Mouse (Mus musculus): ENCODE measurements around the gene Zfp758. TPM values are rescaled to one million over a fixed set of nuclear protein-coding genes. Genes with fewer than 3 reads are reported as not detected.

Gene Zfp758
- polyA plus RNA-seq, 1 experiment: 0.63 TPM

GRCm38 (mm10) chr17:22410756-22411155 lies 49.5 kb downstream of the Zfp758 start:
- DNase-seq (ENCODE audit: low read depth in 1 of 2, low spot score in 2 of 2): peak; percentile 12 to 37
- 58% methylated on average over 2 of the region's 2 CpGs for WGBS
- H3K36me3 ChIP-seq (ENCODE audit: control insufficient read depth, insufficient read depth, low read length): no peaks in the 10 kb centered on the region
- no peaks in the 10 kb centered on the region for H3K27me3 ChIP-seq (ENCODE audit: control insufficient read depth, insufficient read depth, low read length)
- TF ChIP-seq CTCF (IDR thresholded peaks at IDR 0.05; ENCODE audit: extremely low read depth, insufficient read depth, insufficient read length, insufficient replicate concordance) (peak; percentile 37; the same call in 1 of the 2 replicates), POLR2A (IDR thresholded peaks at IDR 0.05; ENCODE audit: low read depth, low read length) (no peak)
- H3K27ac ChIP-seq (ENCODE audit: insufficient read depth, low read length): no peak overlapping the region
- H3K4me3 ChIP-seq (ENCODE audit: extremely low read depth, insufficient read depth, insufficient read length): no peak overlapping the region
- H3K4me1 ChIP-seq (ENCODE audit: control insufficient read depth, insufficient read depth, insufficient read length): no peaks in the 10 kb centered on the region

GRCm38 (mm10) chr17:22417510-22417909 lies 56.3 kb downstream of the Zfp758 start:
- Histone ChIP-seq H3K36me3 (ENCODE audit: control insufficient read depth, insufficient read depth, low read length) (no peaks in the 10 kb centered on the region), H3K27me3 (ENCODE audit: control insufficient read depth, insufficient read depth, low read length) (0 out of 2 replicates have a peak, but pooled peaks cover 1% of the 10 kb centered on the region), H3K4me3 (ENCODE audit: extremely low read depth, insufficient read depth, insufficient read length) (no peak overlapping the region), H3K4me1 (ENCODE audit: control insufficient read depth, insufficient read depth, insufficient read length) (no peaks in the 10 kb centered on the region), H3K27ac (ENCODE audit: insufficient read depth, low read length) (no peak overlapping the region)
- TF ChIP-seq CTCF (IDR thresholded peaks at IDR 0.05; ENCODE audit: extremely low read depth, insufficient read depth, insufficient read length, insufficient replicate concordance) (peak; percentile 62; the same call in 1 of the 2 replicates), POLR2A (IDR thresholded peaks at IDR 0.05; ENCODE audit: low read depth, low read length) (no peak)
- 0% methylated on average over 3 of the region's 3 CpGs for WGBS
- peak; percentile 42 to 71 for DNase-seq (ENCODE audit: low read depth in 1 of 2, low spot score in 2 of 2)

GRCm38 (mm10) chr17:22423952-22424617 lies 62.8 kb downstream of the Zfp758 start, which contains the start of gene Zfp946:
Zfp946 (plus strand) TSS chr17:22424222.
- peak; percentile 21 to 71 for DNase-seq (ENCODE audit: low read depth in 1 of 2, low spot score in 2 of 2)
- no peak within 1 kb of the TSS for H3K27ac ChIP-seq (ENCODE audit: insufficient read depth, low read length)
- 1% methylated on average over 29 of the region's 29 CpGs for WGBS
- H3K4me1 ChIP-seq (ENCODE audit: control insufficient read depth, insufficient read depth, insufficient read length): no peaks in the 10 kb centered on the region; the same call in 1 of the 2 replicates
- 0 out of 2 replicates have a peak, but pooled peaks cover 1% of the 10 kb centered on the region for H3K27me3 ChIP-seq (ENCODE audit: control insufficient read depth, insufficient read depth, low read length)
- peak within 1 kb of the TSS; percentile 69 for H3K4me3 ChIP-seq (ENCODE audit: extremely low read depth, insufficient read depth, insufficient read length)
- no peaks in the 10 kb centered on the region for H3K36me3 ChIP-seq (ENCODE audit: control insufficient read depth, insufficient read depth, low read length)
- TF ChIP-seq POLR2A (IDR thresholded peaks at IDR 0.05; ENCODE audit: low read depth, low read length) (no peak), CTCF (IDR thresholded peaks at IDR 0.05; ENCODE audit: extremely low read depth, insufficient read depth, insufficient read length, insufficient replicate concordance) (no peak)

DNA sequence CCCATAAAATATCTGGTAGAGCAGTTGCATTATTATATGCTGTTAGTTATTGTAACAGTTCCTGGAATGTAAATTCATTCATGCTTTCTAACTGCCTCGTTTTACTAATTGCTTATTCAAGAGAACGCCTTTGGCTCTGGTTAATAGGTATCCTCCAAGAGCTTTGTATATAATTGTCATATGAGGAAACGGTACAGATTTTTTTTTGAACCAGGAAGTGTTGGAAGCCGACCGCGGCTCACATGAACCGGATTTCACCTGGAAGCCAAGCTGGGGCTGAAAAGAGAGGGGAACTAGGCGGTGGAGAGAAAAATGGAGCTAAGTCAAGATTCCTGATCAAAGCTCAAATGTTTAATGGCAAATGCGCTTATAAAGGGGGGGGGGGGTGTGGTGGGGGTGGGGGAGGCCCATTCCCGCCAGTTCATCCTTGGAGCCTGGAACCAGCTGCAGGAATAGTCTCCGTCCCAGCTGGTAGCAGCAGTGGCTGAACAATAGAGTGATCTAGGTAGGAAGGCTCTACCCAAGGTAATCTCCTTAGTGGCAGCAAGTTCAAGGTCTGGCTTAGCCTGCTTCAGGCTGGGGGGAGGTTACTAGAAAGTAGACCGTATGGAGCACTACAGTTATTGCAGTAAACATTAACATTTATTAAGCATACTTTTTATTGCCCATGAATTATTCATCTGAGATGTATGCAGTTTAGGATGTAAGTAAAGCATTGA lies 63.5 kb downstream of the Zfp758 start:
- 18% methylated on average over 12 of the region's 12 CpGs for WGBS

More for the DNA sequence above, 63.5 kb downstream of the Zfp758 start:
- no peak for DNase-seq (ENCODE audit: low read depth in 1 of 2, low spot score in 2 of 2)
- TF ChIP-seq CTCF (IDR thresholded peaks at IDR 0.05; ENCODE audit: extremely low read depth, insufficient read depth, insufficient read length, insufficient replicate concordance): no peak
- TF ChIP-seq POLR2A (IDR thresholded peaks at IDR 0.05; ENCODE audit: low read depth, low read length): no peak
- Histone ChIP-seq H3K4me3 (ENCODE audit: extremely low read depth, insufficient read depth, insufficient read length) (peak overlapping the region; percentile 69; the same call in 1 of the 2 replicates), H3K4me1 (ENCODE audit: control insufficient read depth, insufficient read depth, insufficient read length) (no peaks in the 10 kb centered on the region; the same call in 1 of the 2 replicates), H3K36me3 (ENCODE audit: control insufficient read depth, insufficient read depth, low read length) (no peaks in the 10 kb centered on the region), H3K27me3 (ENCODE audit: control insufficient read depth, insufficient read depth, low read length) (0 out of 2 replicates have a peak, but pooled peaks cover 1% of the 10 kb centered on the region), H3K27ac (ENCODE audit: insufficient read depth, low read length) (no peak overlapping the region)

Other genes with a start within 250 kb of the Zfp758 start
- 0.04 TPM in 1 of 2 replicates, not detected in the other for gene Zfp947, start 195.3 kb upstream of the Zfp758 start, polyA plus RNA-seq (2012; rRNA removed)
- 0.12 and 0.20 TPM in 2 replicates for gene Zfp994, start 135.8 kb upstream of the Zfp758 start, polyA plus RNA-seq (2012; rRNA removed)
- gene CT030661.1, start 46.6 kb upstream of the Zfp758 start, polyA plus RNA-seq (2012; rRNA removed): 0.36 and 0.37 TPM in 2 replicates
- 1.7 and 2.4 TPM in 2 replicates for gene Zfp944, start 53 bp upstream of the Zfp758 start, polyA plus RNA-seq (2012; rRNA removed)
- gene Zfp946, start 62.8 kb downstream of the Zfp758 start, polyA plus RNA-seq (2012; rRNA removed): 0.70 and 0.91 TPM in 2 replicates
- gene Vmn2r111, start 212.0 kb downstream of the Zfp758 start, polyA plus RNA-seq (2012; rRNA removed): not detected in 2 replicates
- gene Vmn2r112, start 239.5 kb downstream of the Zfp758 start, polyA plus RNA-seq (2012; rRNA removed): not detected in 2 replicates